8 mouse cellular contexts compared by ENCODE assay signal in genomic region chr17:83985333-83985790, GRCm38 (mm10).
DNase-seq lines count a peak whose midpoint lies in the region; ATAC-seq lines count a peak whose summit lies in the region.

No protein-coding gene starts in this region.

- no peak overlapping the region for H3K9ac ChIP-seq in lung, embryonic 15.5 days
- no peak overlapping the region for H3K9ac ChIP-seq in forebrain, embryonic 12.5 days
- H3K9ac ChIP-seq in intestine, embryonic 14.5 days (ENCODE audit: low read length), result no peak overlapping the region

- H3K4me1 ChIP-seq in lung, embryonic 15.5 days, result peaks cover 94% of the 10 kb centered on the region
- H3K4me1 ChIP-seq in forebrain, embryonic 12.5 days, result peaks cover 34% of the 10 kb centered on the region
- H3K4me1 ChIP-seq in intestine, embryonic 14.5 days (replicated peaks; ENCODE audit: control insufficient read depth, insufficient read depth, low read length), result peaks cover 46% of the 10 kb centered on the region

- no peak overlapping the region for H3K4me2 ChIP-seq in lung, embryonic 15.5 days
- H3K4me2 ChIP-seq in forebrain, embryonic 12.5 days, result no peak overlapping the region
- no peak overlapping the region for H3K4me2 ChIP-seq in intestine, embryonic 14.5 days (ENCODE audit: low read length)

- no peaks in the 10 kb centered on the region for H3K9me3 ChIP-seq in lung, embryonic 15.5 days
- H3K9me3 ChIP-seq in forebrain, embryonic 12.5 days, result no peaks in the 10 kb centered on the region
- H3K9me3 ChIP-seq in intestine, embryonic 14.5 days (ENCODE audit: control insufficient read depth, low read length), result no peaks in the 10 kb centered on the region

- 48% methylated on average over 17 of the region's 17 CpGs for WGBS in lung, embryonic 15.5 days
- whole genome bisulfite sequencing in forebrain, embryonic 12.5 days, result 37% methylated on average over 17 of the region's 17 CpGs
- WGBS in intestine, embryonic 14.5 days, result 28% methylated on average over 17 of the region's 17 CpGs

- H3K27me3 ChIP-seq in lung, embryonic 15.5 days, result no peaks in the 10 kb centered on the region
- H3K27me3 ChIP-seq in forebrain, embryonic 12.5 days, result no peaks in the 10 kb centered on the region
- no peaks in the 10 kb centered on the region for H3K27me3 ChIP-seq in intestine, embryonic 14.5 days (replicated peaks; ENCODE audit: control insufficient read depth, insufficient read depth, low read length)

- DNase-seq in lung, postnatal 4 days, result no peak
- no peak for DNase-seq in intestine, embryonic 14.5 days (ENCODE audit: low spot score)
- peak; percentile 66 for DNase-seq in naive thymus-derived CD4-positive, alpha-beta T cell, adult 2 months (ENCODE audit: low read depth)
- no peak for DNase-seq in ovary, postnatal 36 days (ENCODE audit: low spot score)
- DNase-seq in spleen, postnatal 4 days (ENCODE audit: low spot score in 2 of 2), result no peak
- no peak for DNase-seq in ovary, postnatal 14 days (ENCODE audit: low spot score)

- H3K4me3 ChIP-seq in lung, embryonic 15.5 days, result no peak overlapping the region
- no peak overlapping the region for H3K4me3 ChIP-seq in forebrain, embryonic 12.5 days (replicated peaks)
- no peak overlapping the region for H3K4me3 ChIP-seq in intestine, embryonic 14.5 days (ENCODE audit: low read depth, low read length)

- no peaks in the 10 kb centered on the region for H3K36me3 ChIP-seq in lung, embryonic 15.5 days
- no peaks in the 10 kb centered on the region for H3K36me3 ChIP-seq in forebrain, embryonic 12.5 days (replicated peaks)
- no peaks in the 10 kb centered on the region for H3K36me3 ChIP-seq in intestine, embryonic 14.5 days (ENCODE audit: control insufficient read depth, insufficient read depth, low read length)

- ATAC-seq in lung, embryonic 15.5 days (ENCODE audit: borderline replicate concordance, extremely low read depth, low FRiP score, low TSS enrichment), result no peak
- 0 out of 2 replicates have a peak, but pooled peaks have one; percentile 11 for ATAC-seq in forebrain, embryonic 12.5 days (ENCODE audit: low FRiP score)
- ATAC-seq in intestine, embryonic 14.5 days (replicated peaks; ENCODE audit: low FRiP score, low TSS enrichment, low read depth), result no peak

- H3K27ac ChIP-seq in lung, embryonic 15.5 days, result peak overlapping the region; percentile 98
- peak overlapping the region; percentile 78; the same call in 1 of the 2 replicates for H3K27ac ChIP-seq in forebrain, embryonic 12.5 days
- peak overlapping the region; percentile 73 for H3K27ac ChIP-seq in intestine, embryonic 14.5 days (ENCODE audit: low read depth)
